Mouse (Mus musculus) heart, adult 2 months (tissue): ENCODE data around the gene Gm21972. TPM values are rescaled to one million over a fixed set of nuclear protein-coding genes. Genes with fewer than 3 reads are reported as not detected.

Experiments used
- DNase-seq, 2 experiments: peaks; one replicate each; pipeline ENCODE4 v3.0.0; 2021
- H3K27ac ChIP-seq: fragments of 200-600 bp; 2 replicates; pipeline ENCODE4 v1.8.1; 2022
- H3K27me3 ChIP-seq: fragments of 200-500 bp; 2 replicates; pipeline ENCODE4 v1.6.1; 2012; ENCODE audit warnings: mild to moderate bottlenecking, low read length, inconsistent platforms, mixed read lengths; ENCODE audit not compliant: control insufficient read depth, insufficient read depth
- H3K36me3 ChIP-seq: fragments of 200-500 bp; 2 replicates; pipeline ENCODE4 v1.6.1; 2012; ENCODE audit warnings: low read length, inconsistent platforms; ENCODE audit not compliant: control insufficient read depth, insufficient read depth
- H3K4me1 ChIP-seq: fragments of 200-500 bp; 2 replicates; pipeline ENCODE4 v1.6.1; 2011; ENCODE audit warnings: low read length; ENCODE audit not compliant: control insufficient read depth, insufficient read depth
- H3K4me3 ChIP-seq: fragments of 200-600 bp; 2 replicates; pipeline ENCODE4 v1.8.1; 2022
- H3K79me2 ChIP-seq: fragments of 200-500 bp; replicated peaks from 2 replicates; pipeline ENCODE4 v1.6.1; 2012; ENCODE audit warnings: mild to moderate bottlenecking, inconsistent platforms, low read length, moderate library complexity, mixed read lengths; ENCODE audit not compliant: control insufficient read depth, insufficient read depth
- H3K9ac ChIP-seq: fragments of 200-500 bp; 2 replicates; pipeline ENCODE4 v1.6.1; 2012; ENCODE audit warnings: low read depth, mild to moderate bottlenecking, control low read depth, inconsistent platforms, low read length, mixed read lengths
- CTCF ChIP-seq: fragments of 200-600 bp; IDR thresholded peaks from 2 replicates; pipeline ENCODE4 v1.8.1; 2022; ENCODE audit warnings: antibody characterized with exemption, mild to moderate bottlenecking, moderate library complexity
- EP300 ChIP-seq: fragments of 200-500 bp; IDR thresholded peaks from 2 replicates; pipeline ENCODE4 v1.6.1; 2011; ENCODE audit warnings: low read depth, low read length, control low read depth; ENCODE audit not compliant: insufficient read depth
- POLR2A ChIP-seq: fragments of 200-500 bp; IDR thresholded peaks from 2 replicates; pipeline ENCODE4 v1.6.1; 2011; ENCODE audit warnings: mild to moderate bottlenecking, low read depth, low read length, control low read depth; ENCODE audit not compliant: insufficient read depth
- WGBS: fragments of 180-500 bp; shearing (Covaris S2); methylation state at CpG from one replicate; pipeline ENCODE4 v1.1.7; 2018; 5-methylcytosine and 5-hydroxymethylcytosine counted together
- intact Hi-C: fragments of 180-260 bp; cut with DNase I; formaldehyde crosslinking; loops from one replicate; pipeline ENCODE4 v1.15.1; 2025
- polyA plus RNA-seq: library from polyadenylated mRNA; depleted of rRNA; stranded (reverse); fragments of >200 nt; gene quantifications from 2 replicates; pipeline ENCODE4 v1.2.3, GENCODE M21; 2012
- total RNA-seq, 2 experiments: library from RNA; stranded (reverse); gene quantifications; 2 replicates each; pipeline ENCODE4 v1.2.3; 2021

Gene Gm21972
- total and polyA plus RNA-seq, 3 experiments: 0.57 TPM; not detected in 2

DNA sequence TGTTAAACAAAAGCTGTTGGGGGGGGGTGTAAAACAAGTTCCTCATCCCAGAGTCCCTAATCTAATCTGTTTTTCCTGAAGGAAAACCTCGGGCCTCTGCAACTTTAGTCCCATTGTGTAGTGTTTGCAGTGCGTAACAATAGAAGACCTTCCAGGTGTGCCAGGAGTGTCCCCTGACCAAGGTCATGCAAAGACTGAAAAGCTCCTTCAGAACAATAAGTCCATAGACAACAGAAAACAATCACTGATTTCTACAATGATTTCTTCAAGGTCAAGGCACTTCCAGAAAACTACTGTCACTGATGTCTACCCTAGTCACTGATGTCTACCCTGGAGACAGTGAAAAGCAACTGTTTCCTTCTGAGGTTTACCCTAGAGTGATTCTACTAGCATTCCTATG, 54.4 kb downstream of the Gm21972 start:
- no peak overlapping the region for H3K9ac ChIP-seq
- intact Hi-C loops: no loop called here
- 51% methylated on average over 2 of the region's 2 CpGs for WGBS
- TF ChIP-seq CTCF (no peak), EP300 (no peak), POLR2A (no peak)
- no peaks in the 10 kb centered on the region for H3K27me3 ChIP-seq
- H3K36me3 ChIP-seq: no peaks in the 10 kb centered on the region
- no peaks in the 10 kb centered on the region for H3K79me2 ChIP-seq
- no peak overlapping the region for H3K4me3 ChIP-seq
- no peak overlapping the region for H3K27ac ChIP-seq
- DNase-seq: no peak
- H3K4me1 ChIP-seq: no peaks in the 10 kb centered on the region

DNA sequence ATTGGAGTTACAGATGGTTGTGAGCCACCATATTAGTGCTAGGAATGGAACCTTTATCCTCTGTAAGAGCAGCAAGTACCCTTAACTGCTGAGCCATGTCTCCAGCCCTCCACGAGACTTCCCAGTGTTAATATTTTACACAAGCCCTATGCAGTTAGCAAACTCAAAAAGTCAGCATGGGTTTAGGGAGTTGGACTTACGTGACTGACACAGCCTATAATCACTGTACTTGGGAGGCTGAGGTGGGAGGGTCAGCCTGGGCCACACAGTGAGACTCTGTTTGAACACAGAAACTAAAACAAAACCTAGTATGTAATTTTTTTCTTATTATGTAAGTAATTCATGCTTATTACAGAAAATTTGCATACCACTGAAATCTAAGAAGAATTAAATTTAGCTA, 54.8 kb downstream of the Gm21972 start:
- 95% methylated on average over 2 of the region's 2 CpGs for WGBS
- H3K27me3 ChIP-seq: no peaks in the 10 kb centered on the region
- H3K27ac ChIP-seq: no peak overlapping the region
- intact Hi-C loops: no loop called here
- H3K36me3 ChIP-seq: no peaks in the 10 kb centered on the region
- DNase-seq: no peak
- no peaks in the 10 kb centered on the region for H3K4me1 ChIP-seq
- H3K4me3 ChIP-seq: no peak overlapping the region
- TF ChIP-seq CTCF (no peak), EP300 (no peak), POLR2A (no peak)
- no peaks in the 10 kb centered on the region for H3K79me2 ChIP-seq
- H3K9ac ChIP-seq: no peak overlapping the region

DNA sequence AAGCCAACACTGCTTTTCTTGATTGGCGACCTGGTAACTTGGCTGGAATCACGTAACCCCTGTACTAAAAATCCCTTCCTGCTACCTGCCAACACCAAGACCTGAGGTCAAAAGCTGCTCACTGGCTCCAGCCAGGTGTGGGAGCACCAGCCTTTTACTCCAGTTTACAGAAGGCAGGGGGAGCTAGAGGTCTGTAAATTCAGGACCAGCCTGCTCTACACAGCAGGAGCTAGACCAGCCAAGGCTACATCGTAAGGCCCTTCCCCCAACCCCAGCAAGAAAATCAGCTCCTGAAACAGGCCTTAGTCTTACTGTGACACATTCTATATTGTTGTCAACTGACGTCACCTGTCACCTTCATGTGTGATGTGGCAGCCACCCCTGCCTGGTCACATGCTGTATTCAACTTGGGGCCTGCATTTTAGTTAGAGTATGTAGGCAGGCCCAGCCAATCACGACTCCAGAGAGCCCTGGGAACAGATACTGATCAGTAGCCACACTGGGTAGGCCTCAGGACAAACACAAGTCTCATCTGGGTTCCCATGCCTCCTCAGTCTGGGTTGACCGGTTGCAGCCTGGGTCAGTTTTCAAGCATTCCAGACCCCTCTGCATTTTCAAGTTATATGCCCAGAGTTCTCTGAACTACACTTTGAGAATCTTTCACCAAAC, 55.7 kb downstream of the Gm21972 start:
- H3K27me3 ChIP-seq: no peaks in the 10 kb centered on the region
- no peaks in the 10 kb centered on the region for H3K36me3 ChIP-seq
- no peak for TF ChIP-seq CTCF
- no peak for TF ChIP-seq EP300
- TF ChIP-seq POLR2A: no peak
- H3K4me3 ChIP-seq: no peak overlapping the region
- intact Hi-C loops: no loop called here
- no peak overlapping the region for H3K27ac ChIP-seq
- H3K9ac ChIP-seq: no peak overlapping the region
- H3K4me1 ChIP-seq: no peaks in the 10 kb centered on the region
- H3K79me2 ChIP-seq: no peaks in the 10 kb centered on the region
- DNase-seq: no peak
- 84% methylated on average over 6 of the region's 6 CpGs for WGBS

DNA sequence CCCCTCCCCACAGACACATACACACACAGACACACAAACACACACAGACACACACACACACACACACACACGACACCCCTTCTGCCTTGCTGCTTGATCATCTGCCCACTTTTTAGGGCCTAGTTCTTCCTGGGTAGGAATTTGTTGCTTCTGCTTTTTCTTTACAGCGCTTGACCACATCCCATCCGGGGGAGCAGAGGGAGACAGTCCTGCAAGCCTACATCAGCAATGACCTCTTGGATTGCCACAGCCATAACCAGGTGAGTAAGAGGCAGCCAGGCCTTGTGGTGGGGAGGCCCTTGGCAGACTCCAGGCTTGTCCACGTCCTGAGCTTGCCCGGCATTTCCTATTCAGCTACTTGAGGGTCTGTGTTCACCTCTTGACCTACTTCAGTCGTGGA, 57.4 kb downstream of the Gm21972 start:
- intact Hi-C loops: no loop called here
- TF ChIP-seq POLR2A (no peak), EP300 (no peak), CTCF (no peak)
- no peaks in the 10 kb centered on the region for H3K36me3 ChIP-seq
- no peak for DNase-seq
- WGBS: 82% methylated on average over 6 of the region's 6 CpGs
- H3K4me1 ChIP-seq: no peaks in the 10 kb centered on the region
- no peak overlapping the region for H3K27ac ChIP-seq
- no peaks in the 10 kb centered on the region for H3K27me3 ChIP-seq
- no peak overlapping the region for H3K4me3 ChIP-seq
- no peak overlapping the region for H3K9ac ChIP-seq
- H3K79me2 ChIP-seq: no peaks in the 10 kb centered on the region

DNA sequence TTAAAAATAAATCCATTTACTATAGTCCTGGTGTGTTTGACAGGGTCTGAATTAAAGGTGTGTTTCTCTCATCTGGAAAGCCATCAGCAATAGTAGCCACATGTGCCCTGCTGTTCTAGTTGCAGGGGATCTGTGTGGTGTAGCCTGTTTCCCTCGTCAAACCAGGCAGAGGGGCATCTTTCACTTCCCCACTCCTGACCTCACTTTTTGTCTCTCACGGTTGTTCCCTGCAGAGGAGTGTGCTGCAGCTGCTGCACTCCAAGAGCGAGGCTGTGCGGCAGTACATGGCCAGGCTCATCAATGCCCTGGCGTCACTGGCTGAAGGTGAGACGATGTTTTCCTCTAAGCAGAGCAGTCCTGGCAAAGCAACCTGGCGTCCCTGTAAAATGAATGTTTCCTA, 60.6 kb downstream of the Gm21972 start:
- intact Hi-C loops: no loop called here
- no peak for DNase-seq

DNA sequence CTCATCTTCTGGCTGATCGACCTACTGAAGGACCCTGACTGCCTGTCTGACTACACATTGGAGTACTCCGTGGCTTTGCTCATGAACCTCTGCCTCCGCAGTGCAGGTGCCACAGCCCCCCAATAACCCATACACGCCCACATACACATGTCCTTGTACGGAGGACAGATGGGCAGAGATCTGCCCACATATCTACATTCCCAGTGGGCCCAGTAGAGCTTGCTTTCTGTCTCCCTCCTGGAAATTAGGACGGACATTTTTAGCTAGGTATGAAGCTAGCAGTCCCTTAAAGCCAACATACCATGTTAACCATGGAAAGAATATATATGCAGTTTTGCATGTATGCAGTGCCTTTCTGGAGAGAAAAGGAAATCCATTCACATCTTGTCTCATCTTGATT, 64.8 kb downstream of the Gm21972 start:
- Histone ChIP-seq H3K36me3 (no peaks in the 10 kb centered on the region), H3K4me1 (no peaks in the 10 kb centered on the region), H3K27ac (no peak overlapping the region), H3K9ac (no peak overlapping the region), H3K79me2 (no peaks in the 10 kb centered on the region), H3K27me3 (no peaks in the 10 kb centered on the region), H3K4me3 (no peak overlapping the region)
- WGBS: 88% methylated on average over 6 of the region's 6 CpGs
- intact Hi-C loops: no loop called here
- no peak for DNase-seq
- no peak for TF ChIP-seq EP300
- TF ChIP-seq POLR2A: no peak
- TF ChIP-seq CTCF: no peak

More for the DNA sequence above, 60.6 kb downstream of the Gm21972 start:
- WGBS: 86% methylated on average over 7 of the region's 7 CpGs
- Histone ChIP-seq H3K36me3 (no peaks in the 10 kb centered on the region), H3K9ac (no peak overlapping the region), H3K4me3 (no peak overlapping the region), H3K4me1 (no peaks in the 10 kb centered on the region), H3K27me3 (no peaks in the 10 kb centered on the region), H3K27ac (no peak overlapping the region), H3K79me2 (no peaks in the 10 kb centered on the region)
- TF ChIP-seq CTCF (no peak), EP300 (no peak), POLR2A (no peak)
